Mouse (Mus musculus): Measurements from ENCODE around the gene Fgfr2. TPM values are rescaled to one million over a fixed set of nuclear protein-coding genes. Genes with fewer than 3 reads are reported as not detected.

The Fgfr2 gene
- polyA plus RNA-seq, 1 experiment from 2014 or later, result 24.9 TPM

DNA sequence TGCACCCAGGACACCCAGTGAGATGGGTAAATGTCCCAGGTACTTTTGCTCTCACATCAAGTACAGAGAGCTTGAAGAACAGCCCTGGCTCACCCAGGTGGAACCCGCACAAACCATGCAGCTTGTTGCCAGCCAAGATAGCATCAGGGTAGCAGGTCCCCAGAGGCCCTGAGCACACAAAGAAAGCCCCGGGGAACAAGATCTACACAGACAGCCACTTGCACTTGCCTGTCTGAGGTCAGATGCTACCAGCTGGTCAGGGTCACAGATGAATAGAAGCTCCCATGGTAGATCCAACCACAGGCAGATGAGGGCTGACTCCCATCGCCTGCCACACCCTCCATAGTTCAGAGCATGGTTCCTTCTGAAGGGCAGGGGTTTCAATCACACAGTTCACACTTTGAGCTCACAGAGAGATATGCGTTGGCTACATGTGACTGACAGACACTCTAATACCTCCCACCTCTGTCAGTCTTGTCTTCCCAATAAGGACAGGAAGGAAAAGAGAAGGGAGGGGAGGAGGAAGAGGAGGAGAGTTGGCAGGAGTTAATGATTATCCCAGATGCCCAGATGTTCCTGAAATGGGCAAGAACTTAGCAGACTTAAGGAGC is 642.3 kb downstream of the Fgfr2 start:
- no peaks in the 10 kb centered on the region for H3K27me3 ChIP-seq (ENCODE audit: control insufficient read depth, insufficient read depth, low read length)
- no peaks in the 10 kb centered on the region for H3K9me3 ChIP-seq (replicated peaks; ENCODE audit: control insufficient read depth, low read length)
- no peak overlapping the region for H3K27ac ChIP-seq (ENCODE audit: low read depth, low read length)
- no peak overlapping the region for H3K4me2 ChIP-seq
- no peak overlapping the region for H3K9ac ChIP-seq (ENCODE audit: low read depth, low read length)
- 47% methylated on average over 4 of the region's 4 CpGs for WGBS (ENCODE audit: insufficient replicate concordance)
- ATAC-seq (replicated peaks; ENCODE audit: insufficient number of reproducible peaks, low FRiP score, low TSS enrichment), result no peak
- no peaks in the 10 kb centered on the region for H3K36me3 ChIP-seq (ENCODE audit: control insufficient read depth, insufficient read depth, low read length)
- H3K4me3 ChIP-seq (ENCODE audit: low read depth, low read length), result no peak overlapping the region
- H3K4me1 ChIP-seq (ENCODE audit: control insufficient read depth, insufficient read depth, low read length), result no peaks in the 10 kb centered on the region

DNA sequence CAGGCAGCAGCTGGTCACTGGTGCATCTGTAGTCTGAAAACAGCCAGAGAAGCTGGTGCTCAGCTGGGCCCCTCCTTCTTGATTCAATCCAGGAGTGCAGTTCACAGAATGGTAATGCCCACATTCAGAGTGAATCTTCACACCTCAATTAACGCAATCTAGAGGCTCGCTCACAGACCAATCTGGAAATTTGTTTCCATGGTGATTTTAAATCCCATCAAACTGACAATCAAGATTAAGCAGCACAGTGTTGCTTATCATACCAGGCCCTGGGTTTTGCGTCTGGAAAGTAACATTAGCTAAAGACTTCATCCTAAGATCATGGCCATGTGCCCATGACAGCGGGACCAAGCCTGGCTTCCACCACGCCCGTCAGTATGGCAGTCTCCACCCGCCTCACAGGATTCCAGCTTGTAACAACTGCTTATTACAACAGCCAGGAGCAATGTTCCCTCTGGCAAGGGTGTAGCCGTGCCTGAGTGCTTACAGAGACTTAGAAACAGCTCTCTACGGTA is 644.8 kb downstream of the Fgfr2 start:
- 76% methylated on average over 9 of the region's 9 CpGs for WGBS (ENCODE audit: insufficient replicate concordance)
- no peaks in the 10 kb centered on the region for H3K27me3 ChIP-seq (ENCODE audit: control insufficient read depth, insufficient read depth, low read length)
- H3K27ac ChIP-seq (ENCODE audit: low read depth, low read length), result no peak overlapping the region
- H3K36me3 ChIP-seq (ENCODE audit: control insufficient read depth, insufficient read depth, low read length), result no peaks in the 10 kb centered on the region
- no peak overlapping the region for H3K4me3 ChIP-seq (ENCODE audit: low read depth, low read length)
- no peak overlapping the region for H3K9ac ChIP-seq (ENCODE audit: low read depth, low read length)
- H3K9me3 ChIP-seq (replicated peaks; ENCODE audit: control insufficient read depth, low read length), result no peaks in the 10 kb centered on the region
- ATAC-seq (replicated peaks; ENCODE audit: insufficient number of reproducible peaks, low FRiP score, low TSS enrichment), result no peak
- H3K4me2 ChIP-seq, result no peak overlapping the region
- H3K4me1 ChIP-seq (ENCODE audit: control insufficient read depth, insufficient read depth, low read length), result no peaks in the 10 kb centered on the region

DNA sequence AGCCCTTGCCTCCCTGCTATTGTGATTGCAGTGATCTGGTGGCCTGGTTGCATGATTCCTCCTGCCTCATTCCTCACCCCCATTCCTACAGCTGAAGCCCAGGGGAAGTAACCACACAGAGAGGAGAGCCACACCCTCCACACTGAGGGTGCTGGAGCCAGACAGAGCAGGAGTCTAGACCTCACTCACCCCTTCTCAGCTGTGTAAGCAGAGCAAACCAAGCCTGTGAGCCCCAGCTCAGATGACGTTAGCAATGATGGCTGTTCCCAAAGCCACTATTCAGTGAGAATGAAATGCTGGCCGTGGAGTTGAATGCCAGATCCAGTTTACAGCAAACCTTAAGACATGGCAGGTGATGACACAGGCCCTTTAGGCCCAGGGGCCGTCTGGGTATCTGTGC is 645.4 kb downstream of the Fgfr2 start:
- no peaks in the 10 kb centered on the region for H3K9me3 ChIP-seq (replicated peaks; ENCODE audit: control insufficient read depth, low read length)
- WGBS (ENCODE audit: insufficient replicate concordance), result 61% methylated on average over 3 of the region's 3 CpGs
- H3K4me2 ChIP-seq, result no peak overlapping the region
- no peaks in the 10 kb centered on the region for H3K36me3 ChIP-seq (ENCODE audit: control insufficient read depth, insufficient read depth, low read length)
- no peak overlapping the region for H3K9ac ChIP-seq (ENCODE audit: low read depth, low read length)
- no peaks in the 10 kb centered on the region for H3K4me1 ChIP-seq (ENCODE audit: control insufficient read depth, insufficient read depth, low read length)
- no peak overlapping the region for H3K4me3 ChIP-seq (ENCODE audit: low read depth, low read length)
- H3K27ac ChIP-seq (ENCODE audit: low read depth, low read length), result no peak overlapping the region
- no peak for ATAC-seq (replicated peaks; ENCODE audit: insufficient number of reproducible peaks, low FRiP score, low TSS enrichment)
- no peaks in the 10 kb centered on the region for H3K27me3 ChIP-seq (ENCODE audit: control insufficient read depth, insufficient read depth, low read length)

DNA sequence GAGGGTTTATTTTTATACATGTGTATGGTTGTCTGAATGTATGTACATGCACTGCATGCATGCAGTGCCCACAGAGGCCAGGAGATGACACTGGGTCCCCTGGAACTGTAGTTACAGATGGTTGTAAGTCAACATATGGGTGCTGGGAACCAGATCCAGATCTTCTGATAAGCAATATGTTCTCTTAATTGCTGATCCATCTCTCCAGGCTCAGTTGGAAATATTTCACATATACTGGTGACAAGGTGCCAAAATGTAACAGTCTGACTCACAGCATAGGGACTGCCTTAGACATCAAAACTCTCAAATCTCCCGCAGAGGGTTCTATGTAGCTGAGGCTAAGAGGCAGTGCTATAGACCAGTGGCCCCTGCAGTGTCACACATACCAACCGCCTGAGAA is 646.7 kb downstream of the Fgfr2 start:
- WGBS (ENCODE audit: insufficient replicate concordance), result 83% methylated on average over 2 of the region's 2 CpGs

DNA sequence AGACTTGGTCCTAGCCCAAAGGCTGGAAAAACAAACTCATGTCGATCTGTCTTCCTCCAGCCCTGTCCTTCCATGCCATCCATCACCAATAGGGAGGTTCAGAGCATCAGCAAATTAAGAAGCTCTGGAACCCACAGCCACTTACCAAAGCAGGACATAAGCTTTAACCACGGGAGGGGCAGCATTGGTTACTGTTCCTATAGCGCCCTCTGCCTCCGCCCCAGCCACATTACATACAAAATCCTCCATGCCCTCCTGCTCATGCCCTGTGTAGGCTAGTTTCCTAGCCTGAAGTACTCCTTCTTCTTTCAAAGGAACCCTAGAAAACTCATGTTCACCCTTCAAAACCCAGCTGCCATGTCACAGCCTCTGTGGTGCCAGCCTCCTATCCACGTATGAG is 648.1 kb downstream of the Fgfr2 start:
- WGBS (ENCODE audit: insufficient replicate concordance), result 23% methylated on average over 5 of the region's 5 CpGs
- Histone ChIP-seq H3K36me3 (ENCODE audit: control insufficient read depth, insufficient read depth, low read length) (no peaks in the 10 kb centered on the region), H3K27me3 (ENCODE audit: control insufficient read depth, insufficient read depth, low read length) (no peaks in the 10 kb centered on the region), H3K9me3 (replicated peaks; ENCODE audit: control insufficient read depth, low read length) (no peaks in the 10 kb centered on the region), H3K9ac (ENCODE audit: low read depth, low read length) (no peak overlapping the region), H3K4me3 (ENCODE audit: low read depth, low read length) (no peak overlapping the region), H3K4me1 (ENCODE audit: control insufficient read depth, insufficient read depth, low read length) (no peaks in the 10 kb centered on the region), H3K4me2 (no peak overlapping the region), H3K27ac (ENCODE audit: low read depth, low read length) (no peak overlapping the region)
- no peak for ATAC-seq (replicated peaks; ENCODE audit: insufficient number of reproducible peaks, low FRiP score, low TSS enrichment)

More for the DNA sequence above, 646.7 kb downstream of the Fgfr2 start:
- no peaks in the 10 kb centered on the region for H3K4me1 ChIP-seq (ENCODE audit: control insufficient read depth, insufficient read depth, low read length)
- H3K36me3 ChIP-seq (ENCODE audit: control insufficient read depth, insufficient read depth, low read length), result no peaks in the 10 kb centered on the region
- ATAC-seq (replicated peaks; ENCODE audit: insufficient number of reproducible peaks, low FRiP score, low TSS enrichment), result no peak
- no peak overlapping the region for H3K4me2 ChIP-seq
- H3K27me3 ChIP-seq (ENCODE audit: control insufficient read depth, insufficient read depth, low read length), result no peaks in the 10 kb centered on the region
- no peaks in the 10 kb centered on the region for H3K9me3 ChIP-seq (replicated peaks; ENCODE audit: control insufficient read depth, low read length)
- no peak overlapping the region for H3K27ac ChIP-seq (ENCODE audit: low read depth, low read length)
- H3K4me3 ChIP-seq (ENCODE audit: low read depth, low read length), result no peak overlapping the region
- H3K9ac ChIP-seq (ENCODE audit: low read depth, low read length), result no peak overlapping the region

GRCm38 (mm10) chr7:132471327-132471726 is 651.8 kb downstream of the Fgfr2 start:
- WGBS (ENCODE audit: insufficient replicate concordance), result 39% methylated on average over 3 of the region's 3 CpGs
- no peak for ATAC-seq (replicated peaks; ENCODE audit: insufficient number of reproducible peaks, low FRiP score, low TSS enrichment)

GRCm38 (mm10) chr7:132468391-132468790 is 654.8 kb downstream of the Fgfr2 start:
- Histone ChIP-seq H3K4me1 (ENCODE audit: control insufficient read depth, insufficient read depth, low read length) (no peaks in the 10 kb centered on the region), H3K9ac (ENCODE audit: low read depth, low read length) (no peak overlapping the region)

More at GRCm38 (mm10) chr7:132471327-132471726, 651.8 kb downstream of the Fgfr2 start:
- Histone ChIP-seq H3K4me3 (ENCODE audit: low read depth, low read length) (no peak overlapping the region), H3K27ac (ENCODE audit: low read depth, low read length) (no peak overlapping the region), H3K36me3 (ENCODE audit: control insufficient read depth, insufficient read depth, low read length) (no peaks in the 10 kb centered on the region), H3K4me2 (no peak overlapping the region), H3K27me3 (ENCODE audit: control insufficient read depth, insufficient read depth, low read length) (no peaks in the 10 kb centered on the region), H3K9ac (ENCODE audit: low read depth, low read length) (no peak overlapping the region), H3K4me1 (ENCODE audit: control insufficient read depth, insufficient read depth, low read length) (no peaks in the 10 kb centered on the region), H3K9me3 (replicated peaks; ENCODE audit: control insufficient read depth, low read length) (no peaks in the 10 kb centered on the region)

DNA sequence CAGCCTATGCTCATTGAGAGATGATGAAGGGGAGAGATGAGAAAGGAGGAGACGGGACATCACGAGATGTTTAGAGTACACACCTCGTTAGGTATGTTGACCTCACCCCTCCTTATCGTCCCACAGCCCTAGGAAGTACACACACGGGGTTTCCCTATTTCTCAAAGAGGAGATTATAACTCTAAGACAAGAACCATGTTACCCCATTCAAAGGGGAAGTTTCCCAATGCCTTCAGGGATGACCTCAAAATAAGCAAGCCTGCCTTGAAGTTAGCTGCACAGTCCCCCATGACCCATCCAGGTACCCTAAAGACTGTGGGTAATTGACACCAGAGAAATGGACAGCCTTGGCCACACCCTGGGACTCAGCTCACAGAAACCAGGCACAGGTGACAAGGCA is 657.3 kb downstream of the Fgfr2 start:
- no peaks in the 10 kb centered on the region for H3K27me3 ChIP-seq (ENCODE audit: control insufficient read depth, insufficient read depth, low read length)
- no peaks in the 10 kb centered on the region for H3K4me1 ChIP-seq (ENCODE audit: control insufficient read depth, insufficient read depth, low read length)
- no peak overlapping the region for H3K9ac ChIP-seq (ENCODE audit: low read depth, low read length)
- H3K9me3 ChIP-seq (replicated peaks; ENCODE audit: control insufficient read depth, low read length), result no peaks in the 10 kb centered on the region
- H3K4me3 ChIP-seq (ENCODE audit: low read depth, low read length), result no peak overlapping the region
- WGBS (ENCODE audit: insufficient replicate concordance), result 91% methylated on average over 5 of the region's 5 CpGs
- no peaks in the 10 kb centered on the region for H3K36me3 ChIP-seq (ENCODE audit: control insufficient read depth, insufficient read depth, low read length)
- H3K4me2 ChIP-seq, result no peak overlapping the region
- H3K27ac ChIP-seq (ENCODE audit: low read depth, low read length), result no peak overlapping the region
- no peak for ATAC-seq (replicated peaks; ENCODE audit: insufficient number of reproducible peaks, low FRiP score, low TSS enrichment)

More at GRCm38 (mm10) chr7:132468391-132468790, 654.8 kb downstream of the Fgfr2 start:
- Histone ChIP-seq H3K27ac (ENCODE audit: low read depth, low read length) (no peak overlapping the region), H3K4me3 (ENCODE audit: low read depth, low read length) (no peak overlapping the region), H3K4me2 (no peak overlapping the region), H3K36me3 (ENCODE audit: control insufficient read depth, insufficient read depth, low read length) (no peaks in the 10 kb centered on the region), H3K27me3 (ENCODE audit: control insufficient read depth, insufficient read depth, low read length) (no peaks in the 10 kb centered on the region), H3K9me3 (replicated peaks; ENCODE audit: control insufficient read depth, low read length) (no peaks in the 10 kb centered on the region)
- no peak for ATAC-seq (replicated peaks; ENCODE audit: insufficient number of reproducible peaks, low FRiP score, low TSS enrichment)

- 59% methylated on average over 1 of the region's 1 CpGs for WGBS (ENCODE audit: insufficient replicate concordance)
- H3K27ac ChIP-seq (ENCODE audit: low read depth, low read length), result no peak overlapping the region
- no peak overlapping the region for H3K9ac ChIP-seq (ENCODE audit: low read depth, low read length)
- no peaks in the 10 kb centered on the region for H3K36me3 ChIP-seq (ENCODE audit: control insufficient read depth, insufficient read depth, low read length)
- ATAC-seq (replicated peaks; ENCODE audit: insufficient number of reproducible peaks, low FRiP score, low TSS enrichment), result no peak
- H3K4me1 ChIP-seq (ENCODE audit: control insufficient read depth, insufficient read depth, low read length), result no peaks in the 10 kb centered on the region
- H3K9me3 ChIP-seq (replicated peaks; ENCODE audit: control insufficient read depth, low read length), result no peaks in the 10 kb centered on the region
- no peak overlapping the region for H3K4me2 ChIP-seq
- H3K27me3 ChIP-seq (ENCODE audit: control insufficient read depth, insufficient read depth, low read length), result no peaks in the 10 kb centered on the region
- H3K4me3 ChIP-seq (ENCODE audit: low read depth, low read length), result no peak overlapping the region
These were observed 658.3 kb downstream of the Fgfr2 start for GRCm38 (mm10) chr7:132464894-132465293.

All from heart, embryonic 11.5 days (tissue).